Mouse (Mus musculus): ENCODE data around the gene Gm15517. TPM values are rescaled to one million over a fixed set of nuclear protein-coding genes. Genes with fewer than 3 reads are reported as not detected.

The Gm15517 gene
- polyA plus RNA-seq, 1 experiment from 2014 or later, result not detected

Other genes starting within 250 kb of the Gm15517 start
- gene Klk1b26, start 249.3 kb upstream of the Gm15517 start, polyA plus RNA-seq (2015; fragmentation: Nextera tagmentation; extraction: Ambion mirVana), result not detected in 2 replicates
- not detected in 2 replicates for gene Klk1b27, start 209.2 kb upstream of the Gm15517 start, polyA plus RNA-seq (2015; fragmentation: Nextera tagmentation; extraction: Ambion mirVana)
- gene Klk1b21, start 159.1 kb upstream of the Gm15517 start, polyA plus RNA-seq (2015; fragmentation: Nextera tagmentation; extraction: Ambion mirVana), result not detected in 2 replicates
- gene Klk1b22, start 148.8 kb upstream of the Gm15517 start, polyA plus RNA-seq (2015; fragmentation: Nextera tagmentation; extraction: Ambion mirVana), result not detected in 2 replicates
- gene Klk1b16, start 124.7 kb upstream of the Gm15517 start, polyA plus RNA-seq (2015; fragmentation: Nextera tagmentation; extraction: Ambion mirVana), result not detected in 2 replicates
- gene Klk1b24, start 73.2 kb upstream of the Gm15517 start, polyA plus RNA-seq (2015; fragmentation: Nextera tagmentation; extraction: Ambion mirVana), result not detected in 2 replicates
- not detected in 2 replicates for gene Klk1b3, start 63.3 kb upstream of the Gm15517 start, polyA plus RNA-seq (2015; fragmentation: Nextera tagmentation; extraction: Ambion mirVana)
- gene Klk1b4, start 54.0 kb upstream of the Gm15517 start, polyA plus RNA-seq (2015; fragmentation: Nextera tagmentation; extraction: Ambion mirVana), result not detected in 2 replicates
- not detected in 2 replicates for gene Klk1b5, start 45.5 kb upstream of the Gm15517 start, polyA plus RNA-seq (2015; fragmentation: Nextera tagmentation; extraction: Ambion mirVana)
- gene Klk1, start 36.1 kb upstream of the Gm15517 start, polyA plus RNA-seq (2015; fragmentation: Nextera tagmentation; extraction: Ambion mirVana), result not detected in 2 replicates
- not detected in 2 replicates for gene Gm36864, start 25.3 kb upstream of the Gm15517 start, polyA plus RNA-seq (2015; fragmentation: Nextera tagmentation; extraction: Ambion mirVana)
- 1.5 and 1.6 TPM in 2 replicates for gene 1700028J19Rik, start 14.8 kb upstream of the Gm15517 start, polyA plus RNA-seq (2015; fragmentation: Nextera tagmentation; extraction: Ambion mirVana)
- 205 and 217 TPM in 2 replicates for gene 2410002F23Rik, start 14.7 kb upstream of the Gm15517 start, polyA plus RNA-seq (2015; fragmentation: Nextera tagmentation; extraction: Ambion mirVana)
- 0.09 TPM in 1 of 2 replicates, not detected in the other for gene Acp4, start 4.1 kb upstream of the Gm15517 start, polyA plus RNA-seq (2015; fragmentation: Nextera tagmentation; extraction: Ambion mirVana)
- gene Clec11a, start 45.5 kb downstream of the Gm15517 start, polyA plus RNA-seq (2015; fragmentation: Nextera tagmentation; extraction: Ambion mirVana), result 3.7 and 4.0 TPM in 2 replicates
- 26.0 and 26.4 TPM in 2 replicates for gene Shank1, start 48.8 kb downstream of the Gm15517 start, polyA plus RNA-seq (2015; fragmentation: Nextera tagmentation; extraction: Ambion mirVana)
- gene Syt3, start 122.7 kb downstream of the Gm15517 start, polyA plus RNA-seq (2015; fragmentation: Nextera tagmentation; extraction: Ambion mirVana), result 16.9 and 17.6 TPM in 2 replicates
- gene 1700008O03Rik, start 124.4 kb downstream of the Gm15517 start, polyA plus RNA-seq (2015; fragmentation: Nextera tagmentation; extraction: Ambion mirVana), result 0.70 and 1.4 TPM in 2 replicates
- gene Lrrc4b, start 167.6 kb downstream of the Gm15517 start, polyA plus RNA-seq (2015; fragmentation: Nextera tagmentation; extraction: Ambion mirVana), result 15.7 and 16.4 TPM in 2 replicates
- 8.6 and 10.8 TPM in 2 replicates for gene Aspdh, start 203.9 kb downstream of the Gm15517 start, polyA plus RNA-seq (2015; fragmentation: Nextera tagmentation; extraction: Ambion mirVana)
- 41.6 and 44.8 TPM in 2 replicates for gene Josd2, start 206.5 kb downstream of the Gm15517 start, polyA plus RNA-seq (2015; fragmentation: Nextera tagmentation; extraction: Ambion mirVana)
- 118 and 129 TPM in 2 replicates for gene Emc10, start 235.1 kb downstream of the Gm15517 start, polyA plus RNA-seq (2015; fragmentation: Nextera tagmentation; extraction: Ambion mirVana)
- gene Fam71e1, start 235.1 kb downstream of the Gm15517 start, polyA plus RNA-seq (2015; fragmentation: Nextera tagmentation; extraction: Ambion mirVana), result 43.0 and 46.1 TPM in 2 replicates